Mouse (Mus musculus) urinary bladder, postnatal 10 days (tissue): ENCODE results near the gene Numa1.
"Not testable (repeated sequence)": the region's sequence is repeated elsewhere in the genome, so short reads cannot be mapped to it uniquely, and the experiment has no call there.

Source experiments
- DNase-seq: peaks from one replicate; pipeline ENCODE4 v3.0.0; 2022; ENCODE audit warnings: low spot score

Gene Numa1

GRCm38 (mm10) chr7:102048524-102048923 lies 114.6 kb downstream of the Numa1 start:
- not testable (repeated sequence) for DNase-seq

DNA sequence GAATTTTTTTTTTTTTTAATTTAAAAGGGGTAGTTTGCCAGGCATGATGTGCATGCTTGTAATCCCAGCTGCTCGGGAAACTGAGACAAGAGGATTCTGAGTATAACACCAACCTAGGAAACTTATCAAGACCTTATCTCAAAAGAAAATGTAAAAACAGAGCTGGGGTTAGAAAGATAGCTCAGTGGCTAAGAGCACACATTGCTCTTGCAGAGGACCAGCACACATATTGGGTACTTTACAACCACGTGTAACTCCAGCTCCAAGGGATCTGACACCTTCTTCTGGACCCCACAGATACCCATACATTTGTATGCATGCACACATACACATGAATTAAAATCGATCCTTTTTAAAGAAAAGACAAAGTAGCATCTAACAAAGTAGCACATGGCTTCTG lies 127.4 kb downstream of the Numa1 start:
- no peak for DNase-seq

- no peak for DNase-seq
Measured at GRCm38 (mm10) chr7:102062203-102062602, 128.3 kb downstream of the Numa1 start.

- DNase-seq: no peak
Measured at GRCm38 (mm10) chr7:102063891-102064290, 130.0 kb downstream of the Numa1 start.
